Mouse (Mus musculus) C2C12 (cell line): ENCODE results near the gene Sbk1. TPM values are rescaled to one million over a fixed set of nuclear protein-coding genes. Genes with fewer than 3 reads are reported as not detected.

ENCODE experiments used
- H3K27me3 ChIP-seq: one replicate; pipeline ENCODE4 v1.6.1; 2011; ENCODE audit not compliant: control insufficient read depth, insufficient read depth, insufficient read length
- H3K36me3 ChIP-seq: one replicate; pipeline ENCODE4 v1.6.1; 2011; ENCODE audit not compliant: control insufficient read depth, insufficient read depth
- H3K4me3 ChIP-seq: one replicate; pipeline ENCODE4 v1.5.1; 2011; ENCODE audit warnings: mild to moderate bottlenecking, control low read depth; ENCODE audit not compliant: poor library complexity, insufficient read depth, severe bottlenecking
- H3K79me2 ChIP-seq: one replicate; pipeline ENCODE4 v1.6.1; 2011; ENCODE audit not compliant: control insufficient read depth, insufficient read depth
- H3K79me3 ChIP-seq: one replicate; pipeline ENCODE4 v1.6.1; 2011; ENCODE audit warnings: low read depth, control low read depth
- H3ac ChIP-seq: one replicate; pipeline ENCODE3; 2011; ENCODE audit warnings: low read depth; ENCODE audit not compliant: control insufficient read depth, insufficient read length
- CEBPB ChIP-seq: IDR thresholded peaks from one replicate; pipeline ENCODE4 v1.6.1; 2011; ENCODE audit warnings: low read depth, mild to moderate bottlenecking, control low read depth, moderate library complexity
- CTCF ChIP-seq: IDR thresholded peaks from one replicate; pipeline ENCODE4 v1.5.1; 2011; ENCODE audit not compliant: control insufficient read depth, insufficient read depth, insufficient read length
- FOSL1 ChIP-seq: IDR thresholded peaks from one replicate; pipeline ENCODE4 v1.8.0; 2011; ENCODE audit warnings: mild to moderate bottlenecking, low read length; ENCODE audit not compliant: poor library complexity, insufficient read depth, severe bottlenecking
- MAX ChIP-seq: IDR thresholded peaks from one replicate; pipeline ENCODE4 v1.6.1; 2011; ENCODE audit warnings: mild to moderate bottlenecking, control low read depth
- MYOD1 ChIP-seq: IDR thresholded peaks from one replicate; pipeline ENCODE4 v1.6.1; 2011; ENCODE audit warnings: low read depth; ENCODE audit not compliant: control insufficient read depth, insufficient read length
- MYOG ChIP-seq: IDR thresholded peaks from one replicate; pipeline ENCODE4 v1.6.1; 2011; ENCODE audit not compliant: control insufficient read depth, insufficient read length; ENCODE audit errors: extremely low read depth
- USF1 ChIP-seq: IDR thresholded peaks from one replicate; pipeline ENCODE4 v1.6.1; 2011; ENCODE audit warnings: low read depth, mild to moderate bottlenecking, control low read depth, moderate library complexity
- long read RNA-seq, 2 experiments: library from polyadenylated mRNA; unstranded; transcript quantifications; one replicate each; pipeline ENCODE4 v2.0.0; 2019 to 2020
- polyA plus RNA-seq: library from polyadenylated mRNA; unstranded; fragments of >200 nt; fragmentation: generic; extraction: Trizol; gene quantifications from one replicate; pipeline ENCODE4 v1.2.1, GENCODE M21; 2012; ENCODE audit warnings: missing spikeins

Sbk1 gene
- 11.3 TPM for polyA plus RNA-seq
- long read RNA-seq, experiment 1, full-length matches to known transcripts, result 1 of 1 reads
- long read RNA-seq, experiment 1, partial matches to known transcripts, result 0 of 1 reads
- long read RNA-seq, experiment 1, other reads (novel, unspliced or antisense), result 0 of 1 reads
- long read RNA-seq, experiment 2, full-length matches to known transcripts, result 3 of 8 reads
- long read RNA-seq, experiment 2, partial matches to known transcripts, result 0 of 8 reads
- long read RNA-seq, experiment 2, other reads (novel, unspliced or antisense), result 5 of 8 reads

- Histone ChIP-seq H3ac (peak within 1 kb of the TSS; percentile 86), H3K79me2 (peaks cover 5% of the 10 kb centered on the region), H3K36me3 (no peaks in the 10 kb centered on the region), H3K4me3 (peak within 1 kb of the TSS; percentile 55), H3K27me3 (peaks cover 12% of the 10 kb centered on the region), H3K79me3 (no peaks in the 10 kb centered on the region)
- TF ChIP-seq CEBPB (no peak), MYOD1 (no peak), USF1 (no peak), MYOG (no peak), CTCF (no peak), MAX (no peak), FOSL1 (no peak)
Measured at GRCm38 (mm10) chr7:126271712-126272683, at the start of gene Sbk1. TSS of gene Sbk1 (plus strand) at chr7:126272619.

- no peaks in the 10 kb centered on the region for H3K79me3 ChIP-seq
- H3K4me3 ChIP-seq, result no peak overlapping the region
- H3K79me2 ChIP-seq, result no peaks in the 10 kb centered on the region
- H3ac ChIP-seq, result no peak overlapping the region
- TF ChIP-seq MYOD1 (no peak), FOSL1 (no peak), USF1 (no peak), CTCF (no peak), MAX (no peak), MYOG (no peak)
- no peaks in the 10 kb centered on the region for H3K36me3 ChIP-seq
- no peaks in the 10 kb centered on the region for H3K27me3 ChIP-seq
Measured at GRCm38 (mm10) chr7:126222753-126223152, 49.7 kb upstream of the Sbk1 start.

- no peaks in the 10 kb centered on the region for H3K79me3 ChIP-seq
- H3ac ChIP-seq, result no peak overlapping the region
- no peaks in the 10 kb centered on the region for H3K27me3 ChIP-seq
- no peak overlapping the region for H3K4me3 ChIP-seq
- no peak for TF ChIP-seq FOSL1
- TF ChIP-seq MYOG, result no peak
- TF ChIP-seq CEBPB, result no peak
- TF ChIP-seq MYOD1, result no peak
- no peak for TF ChIP-seq USF1
- no peak for TF ChIP-seq MAX
- TF ChIP-seq CTCF, result no peak
- H3K36me3 ChIP-seq, result no peaks in the 10 kb centered on the region
- no peaks in the 10 kb centered on the region for H3K79me2 ChIP-seq
Measured at GRCm38 (mm10) chr7:126226136-126226535, 46.3 kb upstream of the Sbk1 start.

GRCm38 (mm10) chr7:126230357-126231148 is 41.9 kb upstream of the Sbk1 start:
- no peak for TF ChIP-seq CTCF
- TF ChIP-seq CEBPB, result no peak
- TF ChIP-seq USF1, result peak; percentile 25
- Histone ChIP-seq H3K79me3 (no peaks in the 10 kb centered on the region), H3K36me3 (no peaks in the 10 kb centered on the region), H3K79me2 (no peaks in the 10 kb centered on the region), H3ac (no peak overlapping the region), H3K27me3 (no peaks in the 10 kb centered on the region), H3K4me3 (no peak overlapping the region)

- Histone ChIP-seq H3K79me3 (no peaks in the 10 kb centered on the region), H3K79me2 (no peaks in the 10 kb centered on the region), H3K36me3 (no peaks in the 10 kb centered on the region), H3ac (no peak overlapping the region), H3K27me3 (no peaks in the 10 kb centered on the region), H3K4me3 (no peak overlapping the region)
- TF ChIP-seq MYOG (no peak), CTCF (no peak), USF1 (no peak), FOSL1 (no peak), CEBPB (no peak), MYOD1 (no peak), MAX (no peak)
Measured at GRCm38 (mm10) chr7:126232345-126233071, 39.9 kb upstream of the Sbk1 start.
